Mouse (Mus musculus) A20 (cell line): ENCODE data around the gene Mmp9.
A peak's percentile ranks its signal among the peaks of the same experiment; 100 is the strongest.

ENCODE experiments used
- DNase-seq: peaks from one replicate; pipeline ENCODE4 v3.0.0-alpha.2; 2011; ENCODE audit warnings: low read depth, low spot score

Mmp9 gene

DNA sequence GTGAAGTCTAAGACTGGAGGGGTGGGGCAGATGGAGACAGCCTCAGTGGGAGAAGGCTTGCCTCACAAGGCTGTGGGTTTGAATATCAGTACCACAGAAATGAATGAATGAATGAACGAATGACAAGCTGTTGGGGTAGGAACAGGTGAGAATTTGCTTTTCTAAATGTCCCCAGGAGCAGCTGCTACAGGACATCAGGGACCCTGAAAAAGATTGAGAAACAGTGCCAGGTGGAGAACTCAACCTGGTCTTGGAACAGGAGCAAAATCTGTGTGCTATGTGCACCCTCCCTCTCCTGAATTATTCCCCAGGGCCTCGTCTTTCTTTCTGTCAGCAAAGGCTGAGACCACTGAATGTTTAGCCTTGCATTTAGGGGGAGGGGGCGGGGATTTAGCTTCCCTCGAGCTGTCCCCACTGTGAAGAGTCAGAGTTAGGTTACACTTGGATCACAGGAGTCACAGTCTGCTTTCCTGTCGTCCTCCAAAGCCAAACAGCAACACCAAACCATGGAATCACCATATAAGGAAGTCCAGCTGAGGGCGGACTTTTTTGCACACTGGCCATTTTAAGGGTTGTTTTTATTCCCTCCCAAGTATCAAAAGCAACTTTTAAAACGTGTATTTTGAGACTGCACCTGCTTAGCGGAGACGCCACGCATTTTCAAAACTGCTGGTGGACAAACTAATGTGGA is at the start of gene Mmp9:
Mmp9 (plus strand) TSS at position 641 of the 691 bp plus-strand sequence.
- no peak for DNase-seq

- no peak for DNase-seq
Measured at GRCm38 (mm10) chr2:164891056-164891834, 49.3 kb upstream of the Mmp9 start.

DNA sequence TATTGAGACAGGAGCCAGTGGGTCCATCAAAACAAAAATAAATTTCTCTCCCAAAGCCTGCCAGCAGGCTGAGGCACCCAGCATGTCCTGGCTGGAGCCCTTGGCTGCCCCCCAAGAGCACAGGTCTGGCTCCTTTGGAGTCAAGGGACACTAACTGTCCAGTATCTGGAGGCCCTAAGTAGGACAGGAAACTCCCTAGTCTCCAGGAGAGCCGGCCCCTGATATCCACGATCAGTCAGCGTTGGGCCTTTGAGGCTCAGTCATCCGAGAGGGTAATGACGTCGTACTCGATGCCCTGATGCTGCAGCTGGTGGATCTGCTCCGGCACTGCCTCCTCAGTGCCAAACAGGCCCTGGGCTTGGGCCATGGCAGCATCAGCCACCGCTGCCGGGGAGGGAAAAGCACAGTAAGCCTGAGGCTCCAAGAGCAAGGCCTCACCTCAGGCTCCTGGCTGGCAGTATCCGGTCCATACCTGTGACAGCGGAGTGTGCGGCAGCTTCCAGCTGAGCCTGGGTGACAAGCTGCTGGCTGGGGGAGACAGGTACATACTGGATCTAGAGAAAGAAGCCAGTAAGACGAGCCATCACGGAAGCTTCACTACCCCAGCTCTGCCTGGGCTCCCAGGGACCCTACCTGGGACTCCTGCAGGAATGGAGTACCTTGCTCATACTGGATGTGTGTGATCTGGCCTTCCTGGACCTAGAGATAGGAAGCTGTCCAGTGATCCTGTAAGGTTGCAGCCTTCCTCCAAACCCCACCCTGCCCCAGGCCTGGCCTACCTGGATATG is 48.5 kb upstream of the Mmp9 start:
- no peak for DNase-seq

DNA sequence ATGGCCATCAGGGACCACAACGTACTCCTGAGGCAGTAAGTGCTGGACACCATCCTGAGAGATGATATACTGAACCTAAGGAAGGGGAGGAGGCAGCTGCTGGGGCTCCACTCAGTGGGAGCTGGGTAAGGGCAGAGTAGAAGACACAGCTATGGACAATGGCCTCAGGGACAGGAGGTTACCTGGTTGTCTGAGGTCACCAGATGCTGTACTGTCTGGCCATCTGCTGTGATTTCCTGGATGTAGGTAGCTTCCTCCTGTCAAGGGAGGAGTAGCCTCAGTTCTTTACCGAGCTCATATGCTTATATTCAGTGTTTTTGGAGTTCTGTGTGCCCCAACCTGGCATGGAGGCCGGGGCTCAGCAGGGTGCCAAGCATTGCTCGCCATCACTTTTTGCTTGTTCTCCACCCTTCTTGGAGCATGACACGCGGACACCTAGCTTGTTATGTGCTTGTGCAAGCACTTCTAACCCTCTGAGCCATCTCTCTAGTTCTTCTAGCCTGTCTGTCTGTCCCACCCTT is 47.8 kb upstream of the Mmp9 start:
- DNase-seq = no peak

DNA sequence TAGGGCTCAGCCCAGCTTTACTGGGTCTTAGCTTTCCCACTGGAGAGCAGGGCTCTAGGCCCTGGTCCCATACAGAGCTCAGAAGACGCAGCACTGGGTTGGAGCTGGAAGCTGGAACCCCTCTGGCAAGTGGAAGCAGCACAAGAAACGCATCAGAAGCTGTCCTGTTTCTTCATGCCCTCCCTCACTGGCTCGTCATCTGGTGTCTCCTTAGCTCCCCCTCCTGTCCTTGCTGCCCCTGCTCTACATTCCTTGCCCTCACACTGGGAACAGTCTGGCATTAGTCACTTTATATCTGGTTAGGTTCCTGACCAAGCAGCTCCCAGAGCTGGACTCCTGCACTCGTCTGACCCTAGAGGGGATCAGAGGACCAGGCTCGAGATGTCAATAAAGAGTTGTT is 46.5 kb upstream of the Mmp9 start:
- no peak for DNase-seq

- no peak for DNase-seq
Measured at GRCm38 (mm10) chr2:164894644-164895043, 45.9 kb upstream of the Mmp9 start.

DNA sequence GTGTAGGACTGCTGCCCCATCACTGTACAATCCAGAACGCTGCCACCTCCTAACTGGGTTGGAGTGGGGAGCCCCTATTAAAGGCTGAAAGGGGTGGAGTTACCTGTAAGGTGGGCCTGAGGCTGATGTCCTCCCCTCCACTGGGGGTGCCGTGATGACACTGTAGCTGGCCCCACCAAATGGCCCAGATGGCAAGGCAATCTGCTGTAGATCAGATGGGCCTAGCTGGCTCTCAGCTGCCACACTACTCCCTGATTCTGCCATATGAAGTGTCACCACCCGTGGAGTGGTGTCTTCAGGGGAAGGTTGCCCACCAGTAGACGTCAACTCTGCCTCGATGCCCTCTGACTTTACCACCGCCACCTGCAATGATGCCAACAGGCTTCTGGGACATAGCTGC is 44.7 kb upstream of the Mmp9 start:
- DNase-seq = no peak

DNA sequence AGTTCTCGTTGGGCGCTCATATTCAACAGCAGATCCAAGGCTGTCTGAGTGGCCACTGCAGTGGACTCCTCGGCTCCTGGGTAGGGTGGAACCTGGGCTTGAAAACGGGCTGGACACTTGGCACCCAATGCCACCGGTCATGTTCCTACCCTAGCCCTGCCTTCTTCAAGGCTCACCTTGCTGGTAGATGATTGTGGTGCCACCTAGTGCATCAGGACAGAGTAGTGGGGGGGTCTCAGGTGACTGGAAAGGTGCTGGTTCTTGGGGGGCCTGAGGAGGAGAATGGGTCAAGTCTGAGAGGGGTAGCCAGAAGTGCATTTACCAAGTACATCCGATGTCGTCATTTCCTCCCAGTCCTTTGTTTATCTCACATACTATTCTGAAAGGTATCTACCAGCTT is 42.6 kb upstream of the Mmp9 start:
- no peak for DNase-seq

- no peak for DNase-seq
Measured at GRCm38 (mm10) chr2:164899034-164899433, 41.5 kb upstream of the Mmp9 start.

DNA sequence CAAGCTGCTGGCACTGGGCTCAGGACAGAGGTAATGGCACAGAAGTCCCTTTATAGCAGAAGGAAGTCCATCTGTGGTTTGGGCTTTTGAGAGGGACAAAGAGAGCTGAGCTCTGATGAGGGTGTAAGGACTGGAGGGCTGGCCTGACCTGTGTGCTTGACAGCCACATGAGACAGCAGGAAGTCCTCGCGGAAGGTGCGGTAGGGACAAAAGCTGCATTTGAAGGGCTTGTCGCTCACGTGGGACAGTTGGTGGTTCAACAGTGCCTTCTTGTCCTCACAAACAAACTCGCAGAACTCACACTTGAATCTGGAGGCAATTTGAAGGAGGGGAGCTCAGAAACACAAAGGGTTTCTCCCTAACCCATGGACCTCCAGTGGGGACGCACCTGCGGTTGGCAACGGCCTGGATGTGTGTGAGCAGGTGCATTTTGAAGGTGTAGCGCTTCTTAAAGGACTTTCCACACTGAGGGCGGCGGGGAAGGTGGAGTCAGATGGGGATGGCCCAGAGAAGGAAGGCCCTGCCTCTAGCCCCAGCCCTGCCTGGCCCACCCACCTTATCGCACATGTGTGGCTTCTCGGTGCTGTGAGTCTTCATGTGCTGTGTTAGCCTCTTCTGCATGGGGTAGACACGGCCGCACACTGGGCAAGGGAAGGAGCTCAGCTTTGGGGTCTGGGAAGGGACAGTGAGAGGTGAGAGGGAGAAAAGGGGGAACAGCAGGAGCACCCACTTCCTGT is 40.7 kb upstream of the Mmp9 start:
- no peak for DNase-seq

GRCm38 (mm10) chr2:164901380-164901779 is 39.2 kb upstream of the Mmp9 start:
- no peak for DNase-seq

GRCm38 (mm10) chr2:164903496-164903895 is 37.1 kb upstream of the Mmp9 start:
- no peak for DNase-seq

GRCm38 (mm10) chr2:164906071-164906470 is 34.5 kb upstream of the Mmp9 start:
- DNase-seq = no peak

- no peak for DNase-seq
Measured at GRCm38 (mm10) chr2:164907511-164907910, 33.1 kb upstream of the Mmp9 start.

GRCm38 (mm10) chr2:164908011-164908410 is 32.6 kb upstream of the Mmp9 start:
- DNase-seq = no peak

DNA sequence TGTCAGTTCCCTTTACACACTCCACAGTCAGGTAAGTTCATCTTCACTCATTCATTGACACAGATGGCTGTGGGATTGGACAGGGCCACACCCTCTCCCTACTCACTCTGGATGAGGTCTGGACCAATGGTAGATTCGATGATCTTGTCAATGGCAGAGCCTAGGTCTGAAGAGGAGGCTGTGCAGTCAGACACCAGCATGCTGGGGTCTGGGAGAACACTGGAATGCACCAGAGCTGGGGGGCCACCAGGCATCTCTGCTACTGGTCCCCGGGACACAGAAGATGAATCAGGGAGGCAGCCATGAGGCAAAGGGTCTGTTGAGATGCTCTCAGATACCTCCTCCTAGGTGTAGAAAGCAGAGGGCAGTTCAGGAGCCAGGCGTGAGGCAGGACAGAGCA is 31.5 kb upstream of the Mmp9 start:
- DNase-seq = no peak

DNA sequence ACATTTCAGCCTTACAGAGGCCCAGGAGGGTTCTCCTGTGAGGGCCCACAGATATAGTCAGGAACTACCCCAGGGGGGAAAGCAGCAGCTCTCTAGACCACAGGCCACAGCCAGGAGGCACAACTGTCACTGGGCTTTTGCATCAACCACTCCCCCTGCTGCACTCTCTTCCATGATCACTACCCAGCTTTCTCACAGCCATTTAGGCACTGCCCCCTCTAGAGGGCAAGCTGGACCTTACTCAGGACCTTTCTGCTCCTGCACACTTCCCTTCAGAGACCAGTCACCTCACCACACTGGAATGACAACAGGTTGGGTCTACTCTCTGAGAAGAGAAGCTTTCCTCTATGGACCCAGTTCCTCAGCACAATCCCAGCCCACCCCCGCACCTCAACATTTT is 31.0 kb upstream of the Mmp9 start:
- DNase-seq = peak; percentile 70

DNA sequence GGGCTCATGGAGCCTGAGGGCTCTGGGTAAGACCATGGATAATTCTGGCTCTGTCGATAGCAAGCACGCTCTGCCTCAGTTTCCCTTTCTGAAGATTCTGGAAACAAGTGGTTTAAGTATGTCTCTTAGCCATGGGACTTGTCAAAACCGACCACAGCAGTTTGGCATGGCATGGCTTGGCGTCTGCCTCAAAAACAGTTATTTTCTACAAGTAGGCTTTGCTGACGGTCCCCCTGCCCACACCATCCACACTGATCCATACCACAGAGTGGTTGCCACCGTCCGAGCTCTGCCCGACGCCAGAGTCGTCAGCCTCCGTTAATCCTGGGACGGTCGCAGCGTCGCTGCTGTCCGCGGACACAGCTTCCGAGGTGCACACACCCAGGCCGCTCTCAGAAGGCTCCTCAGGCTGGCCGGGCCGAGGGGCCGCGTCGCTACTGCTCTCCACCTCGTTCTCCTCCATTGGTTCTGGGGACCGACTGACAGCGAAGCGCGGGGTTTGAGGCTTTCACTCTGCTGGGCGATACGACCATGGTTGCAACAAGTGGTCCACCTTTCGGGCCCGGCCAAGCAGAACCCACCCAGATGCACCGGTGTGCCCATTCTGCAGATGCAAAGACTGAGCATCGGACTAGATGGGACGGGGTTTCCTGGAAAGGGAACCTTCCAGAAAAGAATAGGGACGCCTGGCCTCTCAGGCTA is 30.1 kb upstream of the Mmp9 start:
- no peak for DNase-seq

- peak; percentile 98 for DNase-seq
Measured at GRCm38 (mm10) chr2:164911086-164912048, 29.2 kb upstream of the Mmp9 start, which contains the start of gene Zfp335. Zfp335 (minus strand) TSS chr2:164911757.

- DNase-seq = peak; percentile 89
Measured at GRCm38 (mm10) chr2:164912151-164912550, 28.4 kb upstream of the Mmp9 start.
